Mouse (Mus musculus) testis, postnatal 14 days (tissue): ENCODE results near the gene Nfyb.

Experiments used
- DNase-seq: peaks from one replicate; pipeline ENCODE4 v3.0.0; 2021; ENCODE audit warnings: low spot score

Nfyb gene

GRCm38 (mm10) chr10:82763840-82764631 lies at the start of gene Nfyb:
Gene Nfyb (minus strand): TSS chr10:82764144.
- peak; percentile 96 for DNase-seq

GRCm38 (mm10) chr10:82811855-82812431 lies 48.0 kb upstream of the Nfyb start:
- DNase-seq: peak; percentile 83

DNA sequence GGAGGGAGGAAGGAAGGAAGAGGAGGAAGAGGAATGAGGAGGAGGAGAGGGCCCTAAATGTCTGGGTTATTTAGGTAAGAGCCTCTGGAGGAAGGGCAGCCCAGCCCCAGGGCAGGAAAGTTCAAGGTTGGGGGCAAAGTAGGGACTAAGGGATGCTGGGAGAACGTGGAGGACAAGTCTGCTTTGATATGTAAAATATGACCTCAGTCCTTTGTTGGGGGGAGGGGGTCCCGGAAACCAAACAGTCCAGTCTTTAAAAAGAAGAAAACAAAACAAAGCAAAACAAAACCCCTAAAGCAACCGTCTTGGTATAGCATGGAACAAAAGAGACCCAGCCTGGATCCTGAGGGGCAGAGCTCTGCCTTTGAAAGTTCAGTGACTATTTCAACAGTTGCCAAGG lies 45.4 kb upstream of the Nfyb start:
- no peak for DNase-seq

- no peak for DNase-seq
Measured at GRCm38 (mm10) chr10:82808891-82809290, 44.9 kb upstream of the Nfyb start.

DNA sequence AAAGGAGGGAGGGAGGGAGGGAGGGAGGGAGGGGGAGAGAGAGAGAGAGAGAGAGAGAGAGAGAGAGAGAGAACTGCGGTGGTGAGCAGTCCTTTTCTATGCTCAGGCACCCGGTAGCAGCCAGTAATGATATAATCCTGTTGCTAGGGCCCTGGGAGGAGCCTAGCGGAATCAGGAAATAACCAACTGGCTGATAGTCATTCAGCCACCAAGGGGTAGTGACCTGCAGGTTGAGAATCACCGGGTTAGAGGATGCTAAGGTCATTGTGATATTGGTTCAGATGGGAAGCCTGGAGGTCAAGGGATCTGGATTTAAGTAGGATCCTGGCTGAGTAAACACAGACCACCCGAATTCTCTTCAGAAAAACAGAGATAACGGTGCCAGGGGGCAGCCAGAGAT lies 44.2 kb upstream of the Nfyb start:
- DNase-seq: no peak

GRCm38 (mm10) chr10:82807238-82807637 lies 43.3 kb upstream of the Nfyb start:
- no peak for DNase-seq

DNA sequence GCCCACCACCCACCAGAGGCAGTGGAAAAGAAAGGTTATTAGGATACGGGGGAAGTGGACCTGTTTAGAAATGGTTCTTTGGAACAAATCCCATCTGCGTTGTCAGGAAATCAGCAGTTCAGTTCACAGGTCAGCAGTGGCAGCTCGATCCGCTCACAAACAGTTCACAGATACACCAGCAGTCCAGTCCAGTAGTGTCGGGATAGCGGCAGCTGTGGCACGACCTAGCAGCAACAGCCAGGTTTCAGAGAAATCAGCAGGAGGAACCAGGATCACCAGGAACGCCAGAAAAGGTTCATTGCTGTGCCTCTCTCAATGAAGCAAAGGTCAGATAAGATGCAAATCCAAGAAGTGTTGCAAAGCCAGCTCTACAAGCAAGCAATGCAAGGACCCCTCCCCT lies 42.5 kb upstream of the Nfyb start:
- DNase-seq: no peak

- no peak for DNase-seq
Measured at GRCm38 (mm10) chr10:82805111-82805510, 41.2 kb upstream of the Nfyb start.

DNA sequence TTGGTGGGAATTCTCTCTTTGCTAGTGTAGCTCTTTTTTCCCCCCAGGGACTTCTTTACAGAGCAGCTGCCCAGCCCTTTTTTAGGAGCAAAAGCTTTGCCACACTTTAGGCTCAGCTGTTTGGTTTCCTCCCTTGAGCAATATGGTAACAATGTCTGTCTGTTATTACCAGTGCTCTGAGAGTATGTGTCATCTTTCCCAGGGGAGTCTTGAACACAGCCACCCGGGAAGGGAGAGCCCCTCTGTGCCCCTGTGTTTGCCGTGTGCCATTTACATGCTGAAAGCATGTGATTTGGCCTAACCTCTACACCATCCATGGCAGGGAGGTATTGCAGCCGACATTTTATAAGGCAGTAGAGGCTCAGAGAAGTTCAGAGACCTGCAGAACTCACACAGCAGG lies 40.5 kb upstream of the Nfyb start:
- peak; percentile 25 for DNase-seq

DNA sequence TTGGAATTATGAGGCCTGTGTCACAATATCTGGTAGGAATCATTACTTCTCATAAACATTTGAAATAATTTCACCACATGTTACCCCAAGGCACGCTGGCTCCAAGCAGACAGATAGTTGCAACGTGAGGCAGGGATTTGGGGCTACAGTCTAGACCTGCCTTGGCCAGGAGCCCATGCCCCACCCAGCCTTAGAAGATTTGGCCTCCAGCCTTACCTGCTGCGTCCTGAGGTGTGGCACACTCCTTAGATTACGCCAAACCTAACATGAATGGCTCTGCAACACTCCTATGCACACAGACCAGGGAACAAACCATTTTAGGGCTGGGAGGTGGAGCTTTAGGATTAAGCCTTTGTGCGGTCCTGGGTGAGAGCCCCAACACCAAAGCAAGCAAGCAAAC lies 36.1 kb upstream of the Nfyb start:
- no peak for DNase-seq

DNA sequence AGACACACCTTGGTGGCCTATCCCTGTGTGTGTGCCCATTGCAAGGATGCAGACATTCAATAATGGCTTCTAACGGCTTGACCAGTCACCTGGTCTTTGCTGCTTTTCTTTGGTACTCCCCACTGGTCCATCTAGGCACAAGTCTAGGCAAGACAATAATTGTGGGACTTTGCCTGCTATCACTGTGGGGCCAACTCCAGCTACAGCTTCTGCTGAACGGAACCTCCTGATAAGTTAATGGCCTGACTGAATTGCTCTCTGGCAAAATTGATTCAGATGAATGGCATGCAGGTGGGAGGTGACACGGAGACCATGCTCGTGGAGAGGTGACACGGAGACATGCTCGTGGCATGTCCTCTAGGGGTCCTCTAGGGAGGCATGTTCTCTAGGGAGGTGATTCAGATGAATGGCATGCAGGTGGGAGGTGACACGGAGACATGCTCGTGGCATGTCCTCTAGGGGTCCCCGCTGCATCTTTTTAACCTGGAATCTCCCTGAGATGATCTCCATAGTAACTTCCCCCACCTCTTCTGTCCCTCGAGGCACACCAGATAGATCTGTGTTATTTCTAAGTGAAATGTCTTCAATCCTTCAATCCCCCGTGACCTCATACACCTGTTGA lies 34.5 kb upstream of the Nfyb start:
- no peak for DNase-seq

DNA sequence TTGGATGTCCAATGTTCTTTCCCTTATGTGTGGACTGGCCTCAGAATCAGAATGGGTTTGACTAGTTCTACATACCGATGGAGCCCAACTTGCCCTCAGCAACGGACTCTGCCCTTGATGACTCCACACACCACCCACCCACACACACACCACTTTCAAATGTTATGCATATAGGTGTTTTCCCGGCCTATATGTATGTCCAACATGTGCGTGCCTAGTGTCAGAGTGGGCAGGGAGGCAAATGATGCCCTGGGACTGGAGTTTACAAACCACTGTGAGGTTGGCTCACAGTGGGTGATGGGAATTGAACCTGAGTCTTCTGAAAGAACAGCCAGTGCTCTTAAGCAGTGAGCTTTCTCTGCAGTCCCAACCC lies 33.2 kb upstream of the Nfyb start:
- no peak for DNase-seq

- peak; percentile 32 for DNase-seq
Measured at GRCm38 (mm10) chr10:82796471-82797118, 32.7 kb upstream of the Nfyb start.

DNA sequence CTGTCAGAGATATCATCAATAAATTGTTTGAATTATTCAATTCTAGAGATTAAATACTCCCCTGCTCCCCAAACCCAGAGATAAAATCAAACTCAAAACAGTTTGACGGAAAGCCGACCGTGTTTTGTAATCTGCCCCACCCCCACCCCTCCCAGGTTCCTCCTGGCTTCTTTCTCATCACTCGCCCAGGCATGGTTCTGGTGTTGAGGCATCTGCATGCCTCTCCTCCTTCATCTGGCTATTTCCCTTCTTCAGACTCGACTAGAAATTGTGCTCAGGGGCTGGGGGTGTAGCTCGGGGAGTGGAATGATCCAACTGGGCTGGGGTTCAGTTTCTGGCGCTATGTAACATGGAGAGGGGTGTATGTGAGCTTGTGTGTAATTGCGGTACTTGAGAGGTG lies 31.8 kb upstream of the Nfyb start:
- no peak for DNase-seq

GRCm38 (mm10) chr10:82795071-82795731 lies 31.3 kb upstream of the Nfyb start:
- DNase-seq: peak; percentile 30

DNA sequence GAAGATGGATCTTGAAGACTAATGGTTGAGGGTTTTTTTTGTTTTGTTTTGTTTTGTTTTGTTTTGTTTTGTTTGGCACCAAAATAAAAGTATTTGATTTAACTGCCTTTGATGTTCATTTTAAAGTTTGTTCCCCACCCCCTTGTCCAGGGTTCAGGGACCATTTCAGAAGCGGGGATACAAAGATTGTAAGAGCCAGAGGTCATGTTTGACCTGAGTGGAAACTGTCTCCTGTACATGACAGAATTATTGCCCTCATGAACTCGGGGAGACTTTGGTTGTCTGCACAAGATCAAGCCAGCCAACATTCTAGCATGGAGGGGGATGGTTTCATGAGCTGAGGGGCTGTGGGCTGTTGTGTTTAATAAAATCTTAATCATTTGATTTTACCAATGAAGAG lies 28.4 kb upstream of the Nfyb start:
- no peak for DNase-seq

GRCm38 (mm10) chr10:82791713-82792112 lies 27.8 kb upstream of the Nfyb start:
- no peak for DNase-seq

DNA sequence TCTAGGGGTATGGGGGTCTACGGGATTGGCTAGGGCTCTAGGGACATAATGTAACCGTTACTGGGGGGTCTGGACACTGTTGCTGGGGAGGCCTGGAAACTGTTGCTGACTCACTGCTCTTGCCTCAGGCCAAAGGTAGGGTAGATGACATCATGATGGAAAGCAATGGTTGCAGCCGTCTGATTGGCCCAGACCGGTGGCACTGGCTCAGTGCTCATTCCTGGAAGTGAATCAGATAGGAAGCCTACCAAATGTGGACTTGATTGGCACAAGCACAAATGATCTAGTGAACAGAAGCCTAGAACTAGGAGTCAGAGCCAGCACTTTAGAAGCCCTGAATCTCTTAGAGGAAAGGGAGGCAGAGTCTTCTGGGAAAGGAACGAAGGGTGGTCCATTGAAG lies 26.6 kb upstream of the Nfyb start:
- DNase-seq: no peak

DNA sequence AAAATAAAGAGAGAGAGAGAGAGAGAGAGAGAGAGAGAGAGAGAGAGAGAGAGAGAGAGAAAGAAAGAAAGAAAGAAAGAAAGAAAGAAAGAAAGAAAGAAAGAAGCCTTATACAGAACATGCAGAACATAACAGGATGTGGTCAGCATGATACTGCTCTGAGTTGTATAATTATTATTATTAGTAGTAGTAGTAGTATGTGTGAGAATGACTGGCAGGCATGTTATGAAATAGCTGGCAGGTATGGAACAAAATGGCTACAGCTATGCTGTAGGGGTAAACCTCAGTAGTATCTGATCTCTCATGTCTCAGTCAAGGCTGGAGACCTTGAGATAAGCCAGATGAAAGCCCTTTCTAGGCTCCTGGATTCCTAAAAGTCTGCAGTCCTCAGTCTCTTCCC lies 25.2 kb upstream of the Nfyb start:
- DNase-seq: no peak

GRCm38 (mm10) chr10:82782472-82782871 lies 18.5 kb upstream of the Nfyb start:
- DNase-seq: no peak

GRCm38 (mm10) chr10:82780816-82781215 lies 16.9 kb upstream of the Nfyb start:
- no peak for DNase-seq

- DNase-seq: no peak
Measured at GRCm38 (mm10) chr10:82780322-82780721, 16.4 kb upstream of the Nfyb start.
